Mouse (Mus musculus): ENCODE results near the gene Gm15085. TPM values are rescaled to one million over a fixed set of nuclear protein-coding genes. Genes with fewer than 3 reads are reported as not detected.
"Not testable (repeated sequence)": the region's sequence is repeated elsewhere in the genome, so short reads cannot be mapped to it uniquely, and the experiment has no call there.

Gm15085 gene
- polyA plus RNA-seq (2016; fragmentation: Nextera tagmentation; extraction: Ambion mirVana), result not detected in 2 replicates

DNA sequence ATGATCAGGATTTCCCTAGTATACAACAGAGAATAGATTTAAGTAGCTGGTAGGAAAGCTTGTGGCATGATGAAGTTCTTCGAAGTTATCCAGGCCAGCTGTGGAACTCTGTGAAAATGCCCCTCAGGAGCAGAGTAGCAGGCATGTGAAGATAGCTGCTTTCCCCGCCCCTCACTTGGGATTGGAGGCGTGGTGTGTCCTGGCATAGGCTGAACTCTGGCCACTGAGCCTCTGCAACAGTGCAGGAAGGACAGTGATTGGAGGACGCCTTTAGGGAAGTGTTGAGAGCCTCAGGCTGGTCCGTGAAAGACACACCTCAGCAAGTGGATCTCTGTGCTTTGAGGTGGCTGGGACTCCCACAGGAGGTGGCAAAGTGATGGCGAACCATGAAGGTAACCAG is at the start of gene Gm15085:
Gm15085 (plus strand) TSS at position 301 of the 400 bp plus-strand sequence.
- WGBS, result no CpG with 5 or more reads among the region's 6 CpGs
- H3K27me3 ChIP-seq; H3K4me1 ChIP-seq; H3K4me3 ChIP-seq; H3K9me3 ChIP-seq (replicated peaks); H3K4me2 ChIP-seq (replicated peaks); H3K27ac ChIP-seq; ATAC-seq (ENCODE audit: low FRiP score); H3K9ac ChIP-seq; H3K36me3 ChIP-seq: not testable (repeated sequence)

Other genes starting within 250 kb of the Gm15085 start
- not detected in 2 replicates for gene Gm15093, start 175.2 kb upstream of the Gm15085 start, polyA plus RNA-seq (2016; fragmentation: Nextera tagmentation; extraction: Ambion mirVana)
- not detected in 2 replicates for gene Gm10439, start 147.0 kb downstream of the Gm15085 start, polyA plus RNA-seq (2016; fragmentation: Nextera tagmentation; extraction: Ambion mirVana)